Mouse (Mus musculus) liver, postnatal 0 days (tissue): ENCODE data around the gene Tmem88.

Experiments
- CTCF ChIP-seq: sonication (generic); IDR thresholded peaks from 2 replicates; pipeline ENCODE4 v1.5.1; 2016; ENCODE audit warnings: antibody characterized with exemption, low read depth
- EP300 ChIP-seq: IDR thresholded peaks from 2 replicates; pipeline ENCODE4 v1.6.1; 2016; ENCODE audit warnings: antibody characterized with exemption, low read depth, mild to moderate bottlenecking

DNA sequence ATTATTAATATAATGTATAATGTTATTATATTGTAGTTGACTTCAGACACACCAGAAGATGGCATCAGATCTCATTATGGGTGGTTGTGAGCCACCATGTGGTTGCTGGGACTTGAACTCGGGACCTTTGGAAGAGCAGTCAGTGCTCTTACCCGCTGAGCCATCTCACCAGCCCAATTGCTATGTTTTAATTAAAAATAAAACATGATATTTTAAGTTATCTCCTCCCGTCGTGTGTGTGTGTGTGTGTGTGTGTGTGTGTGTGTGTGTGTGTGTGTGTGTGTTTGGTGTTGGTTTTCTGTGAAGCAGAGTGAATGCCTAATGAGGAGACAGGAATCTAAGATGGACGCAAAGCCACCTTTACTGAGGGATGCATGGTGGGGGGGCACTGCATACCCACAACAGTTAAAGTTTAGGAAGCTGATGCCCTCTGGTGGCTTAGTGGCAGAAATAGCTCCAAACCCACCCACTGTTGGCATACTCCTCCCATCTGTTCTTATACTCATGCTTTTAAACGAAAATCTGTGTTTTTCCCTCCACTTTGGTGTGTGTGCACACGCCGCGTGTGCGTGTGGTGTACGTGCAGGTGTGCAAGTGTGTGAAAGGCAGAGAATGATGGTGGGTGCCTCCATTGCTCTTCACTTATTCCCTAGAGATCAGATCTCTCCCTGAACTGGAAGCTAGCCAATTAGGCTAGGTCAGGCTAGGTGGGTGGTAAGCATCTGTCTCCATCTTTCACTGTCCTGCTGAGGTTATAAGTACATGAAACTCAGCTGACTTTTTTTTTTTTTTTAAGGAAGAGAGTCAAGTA lies 34.0 kb upstream of the Tmem88 start:
- TF ChIP-seq CTCF (peak; percentile 84), EP300 (no peak)
